Mouse (Mus musculus): ENCODE data around the gene Fars2. TPM values are rescaled to one million over a fixed set of nuclear protein-coding genes. Genes with fewer than 3 reads are reported as not detected.
A peak's percentile ranks its signal among the peaks of the same experiment; 100 is the strongest.

Fars2 gene
- total and polyA plus RNA-seq, 2 experiments from 2014 or later = 54.8 to 78.9 TPM

- WGBS = 76% methylated on average over 6 of the region's 6 CpGs
- Histone ChIP-seq H3K9ac (replicated peaks; ENCODE audit: low read depth, low read length) (no peak overlapping the region), H3K4me1 (ENCODE audit: control insufficient read depth, insufficient read depth) (peaks cover 14% of the 10 kb centered on the region; the same call in 1 of the 2 replicates), H3K9me3 (replicated peaks; ENCODE audit: control insufficient read depth, low read length) (no peaks in the 10 kb centered on the region), H3K4me2 (ENCODE audit: low read depth, low read length) (no peak overlapping the region), H3K27ac (ENCODE audit: low read depth) (no peak overlapping the region), H3K4me3 (ENCODE audit: low read depth, low read length) (no peak overlapping the region), H3K36me3 (replicated peaks; ENCODE audit: control insufficient read depth, insufficient read depth, low read length) (no peaks in the 10 kb centered on the region), H3K27me3 (ENCODE audit: control insufficient read depth, insufficient read depth, low read length) (no peaks in the 10 kb centered on the region)
- DNase-seq (ENCODE audit: low spot score) (no peak), ATAC-seq (ENCODE audit: insufficient read depth, low read depth) (no peak)
- TF ChIP-seq EP300 (IDR thresholded peaks at IDR 0.05; ENCODE audit: low read depth) = no peak
- no peak for TF ChIP-seq CTCF (IDR thresholded peaks at IDR 0.05; ENCODE audit: low read depth)
These were observed 388.5 kb downstream of the Fars2 start for GRCm38 (mm10) chr13:36505730-36506129.

- no peak for TF ChIP-seq CTCF (IDR thresholded peaks at IDR 0.05; ENCODE audit: low read depth)
- no peak for TF ChIP-seq EP300 (IDR thresholded peaks at IDR 0.05; ENCODE audit: low read depth)
- WGBS = 30% methylated on average over 5 of the region's 5 CpGs
- H3K4me3 ChIP-seq (ENCODE audit: low read depth, low read length) = no peak overlapping the region
- ATAC-seq (ENCODE audit: insufficient read depth, low read depth) = peak; percentile 63; the same call in 1 of the 2 replicates
- no peak overlapping the region for H3K27ac ChIP-seq (ENCODE audit: low read depth)
- peak; percentile 25 for DNase-seq (ENCODE audit: low spot score)
- no peaks in the 10 kb centered on the region for H3K27me3 ChIP-seq (ENCODE audit: control insufficient read depth, insufficient read depth, low read length)
- no peak overlapping the region for H3K4me2 ChIP-seq (ENCODE audit: low read depth, low read length)
- H3K9me3 ChIP-seq (replicated peaks; ENCODE audit: control insufficient read depth, low read length) = no peaks in the 10 kb centered on the region
- H3K9ac ChIP-seq (replicated peaks; ENCODE audit: low read depth, low read length) = no peak overlapping the region
- H3K4me1 ChIP-seq (ENCODE audit: control insufficient read depth, insufficient read depth) = peaks cover 14% of the 10 kb centered on the region; the same call in 1 of the 2 replicates
- no peaks in the 10 kb centered on the region for H3K36me3 ChIP-seq (replicated peaks; ENCODE audit: control insufficient read depth, insufficient read depth, low read length)
These were observed 389.1 kb downstream of the Fars2 start for GRCm38 (mm10) chr13:36506315-36506714.

- ATAC-seq (ENCODE audit: insufficient read depth, low read depth) (no peak), DNase-seq (ENCODE audit: low spot score) (no peak)
- H3K4me1 ChIP-seq (ENCODE audit: control insufficient read depth, insufficient read depth) = peaks cover 4% of the 10 kb centered on the region; the same call in 1 of the 2 replicates
- TF ChIP-seq EP300 (IDR thresholded peaks at IDR 0.05; ENCODE audit: low read depth) (no peak), CTCF (IDR thresholded peaks at IDR 0.05; ENCODE audit: low read depth) (no peak)
- H3K9ac ChIP-seq (replicated peaks; ENCODE audit: low read depth, low read length) = no peak overlapping the region
- 61% methylated on average over 2 of the region's 2 CpGs for WGBS
- no peak overlapping the region for H3K4me3 ChIP-seq (ENCODE audit: low read depth, low read length)
- H3K4me2 ChIP-seq (ENCODE audit: low read depth, low read length) = no peak overlapping the region
- H3K27me3 ChIP-seq (ENCODE audit: control insufficient read depth, insufficient read depth, low read length) = no peaks in the 10 kb centered on the region
- H3K27ac ChIP-seq (ENCODE audit: low read depth) = no peak overlapping the region
- no peaks in the 10 kb centered on the region for H3K36me3 ChIP-seq (replicated peaks; ENCODE audit: control insufficient read depth, insufficient read depth, low read length)
- no peaks in the 10 kb centered on the region for H3K9me3 ChIP-seq (replicated peaks; ENCODE audit: control insufficient read depth, low read length)
These were observed 392.9 kb downstream of the Fars2 start for GRCm38 (mm10) chr13:36510161-36510560.

GRCm38 (mm10) chr13:36513126-36513525 is 395.9 kb downstream of the Fars2 start:
- no peaks in the 10 kb centered on the region for H3K4me1 ChIP-seq (ENCODE audit: control insufficient read depth, insufficient read depth)
- no peaks in the 10 kb centered on the region for H3K36me3 ChIP-seq (replicated peaks; ENCODE audit: control insufficient read depth, insufficient read depth, low read length)
- DNase-seq (ENCODE audit: low spot score) (no peak), ATAC-seq (ENCODE audit: insufficient read depth, low read depth) (no peak)
- H3K4me2 ChIP-seq (ENCODE audit: low read depth, low read length) = no peak overlapping the region
- WGBS = 66% methylated on average over 1 of the region's 1 CpGs
- no peak overlapping the region for H3K4me3 ChIP-seq (ENCODE audit: low read depth, low read length)
- no peaks in the 10 kb centered on the region for H3K9me3 ChIP-seq (replicated peaks; ENCODE audit: control insufficient read depth, low read length)
- H3K27me3 ChIP-seq (ENCODE audit: control insufficient read depth, insufficient read depth, low read length) = no peaks in the 10 kb centered on the region
- H3K27ac ChIP-seq (ENCODE audit: low read depth) = no peak overlapping the region
- TF ChIP-seq CTCF (IDR thresholded peaks at IDR 0.05; ENCODE audit: low read depth) (no peak), EP300 (IDR thresholded peaks at IDR 0.05; ENCODE audit: low read depth) (no peak)
- no peak overlapping the region for H3K9ac ChIP-seq (replicated peaks; ENCODE audit: low read depth, low read length)

- Histone ChIP-seq H3K4me2 (ENCODE audit: low read depth, low read length) (no peak overlapping the region), H3K27ac (ENCODE audit: low read depth) (no peak overlapping the region), H3K36me3 (replicated peaks; ENCODE audit: control insufficient read depth, insufficient read depth, low read length) (no peaks in the 10 kb centered on the region), H3K9me3 (replicated peaks; ENCODE audit: control insufficient read depth, low read length) (no peaks in the 10 kb centered on the region), H3K9ac (replicated peaks; ENCODE audit: low read depth, low read length) (no peak overlapping the region), H3K27me3 (ENCODE audit: control insufficient read depth, insufficient read depth, low read length) (no peaks in the 10 kb centered on the region), H3K4me1 (ENCODE audit: control insufficient read depth, insufficient read depth) (no peaks in the 10 kb centered on the region), H3K4me3 (ENCODE audit: low read depth, low read length) (no peak overlapping the region)
- ATAC-seq (ENCODE audit: insufficient read depth, low read depth) = no peak
- no peak for DNase-seq (ENCODE audit: low spot score)
- no peak for TF ChIP-seq EP300 (IDR thresholded peaks at IDR 0.05; ENCODE audit: low read depth)
- no peak for TF ChIP-seq CTCF (IDR thresholded peaks at IDR 0.05; ENCODE audit: low read depth)
- WGBS = 65% methylated on average over 9 of the region's 9 CpGs
These were observed 400.9 kb downstream of the Fars2 start for GRCm38 (mm10) chr13:36518144-36518571.

GRCm38 (mm10) chr13:36527761-36528160 is 410.5 kb downstream of the Fars2 start:
- Histone ChIP-seq H3K4me3 (ENCODE audit: low read depth, low read length) (no peak overlapping the region), H3K9me3 (replicated peaks; ENCODE audit: control insufficient read depth, low read length) (no peaks in the 10 kb centered on the region; the same call in 1 of the 2 replicates), H3K4me1 (ENCODE audit: control insufficient read depth, insufficient read depth) (0 out of 2 replicates have a peak, but pooled peaks cover 12% of the 10 kb centered on the region), H3K4me2 (ENCODE audit: low read depth, low read length) (no peak overlapping the region), H3K27ac (ENCODE audit: low read depth) (no peak overlapping the region), H3K27me3 (ENCODE audit: control insufficient read depth, insufficient read depth, low read length) (no peaks in the 10 kb centered on the region), H3K36me3 (replicated peaks; ENCODE audit: control insufficient read depth, insufficient read depth, low read length) (no peaks in the 10 kb centered on the region), H3K9ac (replicated peaks; ENCODE audit: low read depth, low read length) (no peak overlapping the region)
- ATAC-seq (ENCODE audit: insufficient read depth, low read depth) = no peak
- TF ChIP-seq EP300 (IDR thresholded peaks at IDR 0.05; ENCODE audit: low read depth) (no peak), CTCF (IDR thresholded peaks at IDR 0.05; ENCODE audit: low read depth) (no peak)
- WGBS = 88% methylated on average over 4 of the region's 4 CpGs
- DNase-seq (ENCODE audit: low spot score) = no peak

Measured in heart, postnatal 0 days (tissue).